Mouse (Mus musculus): ENCODE results near the gene 4931414P19Rik.

4931414P19Rik gene

DNA sequence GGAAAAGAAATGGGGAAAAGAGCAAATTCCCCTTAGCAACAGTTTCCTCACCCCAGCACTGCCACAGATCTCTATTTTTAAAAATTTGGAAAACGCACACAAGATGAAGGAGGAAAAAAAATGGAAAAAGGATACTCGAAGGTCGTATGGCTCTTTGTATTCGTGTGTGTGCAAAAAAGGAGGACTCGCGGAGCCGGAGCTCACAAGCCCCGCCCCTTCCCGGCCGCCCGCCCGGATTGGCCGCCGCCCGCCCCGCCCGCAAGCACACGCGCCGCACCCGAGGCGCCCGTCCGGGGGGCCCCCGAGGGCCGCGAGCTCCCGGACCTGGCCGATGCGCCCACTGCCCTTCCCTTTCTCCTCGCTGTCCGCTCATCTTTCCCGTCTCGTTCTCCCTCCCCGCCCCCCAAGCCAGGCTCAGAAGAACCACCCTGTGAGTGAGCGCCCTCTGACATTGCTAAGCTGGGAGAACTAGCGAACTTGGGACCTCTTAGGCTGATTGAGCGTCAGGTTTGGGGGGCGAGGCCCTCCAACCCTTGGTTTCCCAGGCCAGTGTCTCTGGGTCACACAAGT lies at the start of gene 4931414P19Rik:
Gene 4931414P19Rik (minus strand): TSS at position 242 of the 570 bp plus-strand sequence.
- POLR2A ChIA-PET = interaction anchor here in 3 of 4 experiments (0.6 to 67.6 kb wide), 35 partner anchors 9 to 211 kb away, joined by 3 to 2028 read pairs (median 4); partner anchors contain the start of genes Ajuba (in 3 of the 3), Psmb5 (in 3 of the 3), 1700123O20Rik (in 2 of the 3) and Haus4 (in 2 of the 3)
- CTCF ChIA-PET = interaction anchor here (0.6 to 1.4 kb wide), 13 partner anchors 10 to 80 kb away, joined by 3 to 9 read pairs (median 3); partner anchors contain the start of genes 1700123O20Rik (in 1 of the 4) and Cdh24 (in 1 of the 4)

DNA sequence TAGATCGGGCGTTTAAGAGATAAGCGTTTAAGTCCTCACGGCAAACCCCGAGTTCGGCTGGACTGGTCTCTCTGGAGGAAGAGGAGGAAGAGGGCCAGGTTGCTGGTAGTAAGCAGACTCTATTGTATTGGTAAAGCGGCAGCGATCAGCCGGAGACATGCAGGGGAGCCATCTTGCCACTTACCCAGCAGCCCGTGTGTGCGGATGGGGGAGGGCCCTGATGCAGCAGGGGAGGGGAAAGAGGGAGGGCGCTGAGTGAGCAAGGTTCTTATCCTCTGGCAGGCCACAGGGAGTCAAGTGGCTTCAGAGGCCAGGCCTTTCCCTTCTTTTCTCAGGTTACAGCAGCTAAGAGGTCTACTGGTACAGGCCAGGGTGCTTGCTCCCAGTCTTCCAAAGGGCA lies 47.7 kb upstream of the 4931414P19Rik start:
- CTCF ChIA-PET = interaction anchor here in 2 of 4 experiments (0.6 to 5.9 kb wide), 7 partner anchors 10 to 81 kb away, joined by 3 to 77 read pairs (median 3); partner anchors contain the start of genes Cdh24 (in 2 of the 2) and Gm17606 (in 2 of the 2)
- POLR2A ChIA-PET = interaction anchor here (0.7 to 4.0 kb wide), 22 partner anchors 10 to 170 kb away, joined by 3 to 38 read pairs (median 4); partner anchors contain the start of genes 1700123O20Rik (in 3 of the 4), Acin1 (in 3 of the 4), Cdh24 (in 2 of the 4) and 4931414P19Rik (in 1 of the 4)

DNA sequence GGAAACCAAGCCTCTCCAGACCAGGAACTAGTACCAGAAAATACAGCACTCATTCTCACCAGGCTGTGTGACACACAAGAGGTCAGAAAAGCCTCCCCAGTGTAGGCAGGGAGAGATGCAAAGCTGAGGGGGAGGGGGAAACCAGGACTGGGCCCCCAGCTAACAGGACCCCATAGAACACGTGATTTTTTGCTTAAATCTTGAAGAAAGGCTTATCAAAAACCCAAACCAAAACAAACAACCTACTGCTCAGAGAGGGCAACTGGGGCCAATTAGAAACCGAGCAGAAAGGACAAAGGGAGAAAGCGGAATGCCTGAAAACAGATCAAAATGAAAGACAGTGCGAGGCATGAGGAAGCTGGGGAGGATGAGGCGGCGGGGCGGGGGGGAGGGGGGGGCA lies 47.0 kb upstream of the 4931414P19Rik start:
- ChIA-PET POLR2A (interaction anchor here (0.6 to 4.0 kb wide), 12 partner anchors 10 to 235 kb away, joined by 3 to 38 read pairs (median 4); partner anchors contain the start of genes Cdh24 (in 2 of the 4), 1700123O20Rik (in 1 of the 4), Acin1 (in 1 of the 4) and Gm17606 (in 1 of the 4)), CTCF (interaction anchor here in 3 of 4 experiments (0.6 to 5.9 kb wide), 7 partner anchors 11 to 469 kb away, joined by 3 to 77 read pairs (median 4); partner anchors contain the start of genes Cdh24 (in 2 of the 3) and Gm17606 (in 2 of the 3))

DNA sequence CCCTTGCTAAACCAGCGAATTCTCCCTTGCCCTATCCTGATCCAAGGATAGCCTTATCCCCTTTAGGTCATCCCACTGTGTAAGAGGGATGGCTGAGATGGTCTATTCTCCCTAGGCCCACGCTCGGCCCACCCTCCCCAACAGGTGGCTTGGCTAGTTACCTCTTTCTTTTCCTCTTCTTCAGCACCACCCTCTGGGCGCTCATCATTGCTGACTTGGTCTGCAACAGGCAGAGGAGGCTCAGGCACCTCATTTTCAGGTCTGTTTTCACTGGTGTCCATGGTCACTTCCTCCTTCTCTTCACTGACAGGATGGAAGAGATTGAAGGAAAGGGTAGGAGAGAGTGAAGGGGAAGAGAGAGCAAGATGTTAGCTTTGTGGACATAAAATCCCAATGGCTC lies 45.8 kb upstream of the 4931414P19Rik start:
- ChIA-PET CTCF (interaction anchor here (0.6 to 5.9 kb wide), 123 partner anchors 8 to 941 kb away, joined by 3 to 77 read pairs (median 4); partner anchors contain the start of genes 1700123O20Rik (in 4 of the 4), Cdh24 (in 4 of the 4), 4931414P19Rik (in 2 of the 4) and Acin1 (in 2 of the 4)), POLR2A (interaction anchor here (0.6 to 5.5 kb wide), 40 partner anchors 8 to 228 kb away, joined by 3 to 38 read pairs (median 4); partner anchors contain the start of genes Cdh24 (in 4 of the 4), 1700123O20Rik (in 3 of the 4), Acin1 (in 2 of the 4) and Haus4 (in 2 of the 4))

DNA sequence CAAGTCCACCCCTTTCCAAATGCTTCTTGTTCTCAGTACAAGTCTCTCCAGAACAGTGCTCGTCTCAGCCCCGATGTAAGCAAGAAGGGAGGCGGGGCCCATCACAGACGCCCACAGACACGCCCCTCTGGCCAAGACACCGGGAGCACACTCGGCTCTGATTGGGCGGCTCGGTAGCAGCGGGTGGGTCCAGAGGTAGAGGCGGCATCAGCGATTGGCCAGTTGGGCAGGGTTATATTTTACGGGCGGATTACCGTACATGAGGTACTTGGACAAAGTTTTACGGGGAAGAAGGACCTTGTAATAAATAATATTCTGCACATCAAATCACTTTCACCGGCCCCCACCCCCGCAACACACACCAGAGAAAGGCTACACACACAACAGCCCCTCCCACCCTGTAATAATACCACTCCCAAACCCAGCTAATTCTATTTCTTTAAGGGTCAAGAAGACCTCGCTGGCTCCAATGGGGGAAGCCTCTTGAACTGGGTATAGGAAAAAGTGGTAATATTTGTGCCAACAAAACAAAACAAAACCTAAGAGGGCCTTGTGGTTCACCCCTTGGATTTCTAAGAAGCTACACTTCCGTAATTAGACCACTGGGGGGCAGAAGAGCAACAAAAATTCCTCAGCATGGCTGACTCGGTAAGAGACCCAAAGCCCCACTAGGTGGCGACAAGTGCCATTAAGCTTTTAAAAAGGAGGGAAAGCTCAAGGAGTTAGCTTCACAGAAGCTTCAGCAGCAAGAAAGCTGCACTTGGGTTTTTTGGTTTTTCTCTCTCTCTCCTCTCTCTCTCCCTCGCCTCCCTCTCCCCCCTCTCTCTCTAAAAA lies 45.0 kb upstream of the 4931414P19Rik start:
- POLR2A ChIA-PET = interaction anchor here (0.6 to 5.5 kb wide), 46 partner anchors 9 to 227 kb away, joined by 3 to 38 read pairs (median 4); partner anchors contain the start of genes 1700123O20Rik (in 4 of the 4), Cdh24 (in 4 of the 4), Acin1 (in 2 of the 4) and Haus4 (in 2 of the 4)
- CTCF ChIA-PET = interaction anchor here (0.6 to 5.9 kb wide), 129 partner anchors 9 to 942 kb away, joined by 3 to 77 read pairs (median 4); partner anchors contain the start of genes 1700123O20Rik (in 4 of the 4), Cdh24 (in 4 of the 4), 4931414P19Rik (in 2 of the 4) and Acin1 (in 2 of the 4)

DNA sequence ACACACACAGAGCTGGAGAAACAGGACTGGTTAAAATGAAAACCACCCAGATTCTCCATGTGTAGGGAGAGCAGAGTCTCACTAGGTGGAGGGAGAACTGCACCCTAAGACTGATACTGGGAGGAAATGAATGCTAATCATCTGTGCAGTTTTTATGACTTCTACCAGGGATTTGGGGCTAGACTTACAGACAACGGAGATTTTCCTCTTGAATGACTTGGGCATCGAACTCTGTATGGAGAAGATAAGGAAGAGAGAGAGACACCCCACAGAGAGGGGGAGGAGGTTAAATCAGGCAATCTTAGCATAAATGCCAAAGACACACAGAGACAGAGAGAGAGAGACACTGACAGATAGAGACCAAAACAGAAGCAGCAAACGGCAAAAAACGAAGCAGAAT lies 42.1 kb upstream of the 4931414P19Rik start:
- CTCF ChIA-PET = interaction anchor here (0.6 to 1.9 kb wide), 7 partner anchors 9 to 1559 kb away, joined by 3 to 5 read pairs (median 3); no protein-coding TSS in a partner anchor
- POLR2A ChIA-PET = interaction anchor here in 2 of 4 experiments (1.1 to 5.5 kb wide), 4 partner anchors 11 to 76 kb away, joined by 4 to 28 read pairs (median 10); partner anchors contain the start of genes 1700123O20Rik (in 1 of the 2) and Acin1 (in 1 of the 2)

DNA sequence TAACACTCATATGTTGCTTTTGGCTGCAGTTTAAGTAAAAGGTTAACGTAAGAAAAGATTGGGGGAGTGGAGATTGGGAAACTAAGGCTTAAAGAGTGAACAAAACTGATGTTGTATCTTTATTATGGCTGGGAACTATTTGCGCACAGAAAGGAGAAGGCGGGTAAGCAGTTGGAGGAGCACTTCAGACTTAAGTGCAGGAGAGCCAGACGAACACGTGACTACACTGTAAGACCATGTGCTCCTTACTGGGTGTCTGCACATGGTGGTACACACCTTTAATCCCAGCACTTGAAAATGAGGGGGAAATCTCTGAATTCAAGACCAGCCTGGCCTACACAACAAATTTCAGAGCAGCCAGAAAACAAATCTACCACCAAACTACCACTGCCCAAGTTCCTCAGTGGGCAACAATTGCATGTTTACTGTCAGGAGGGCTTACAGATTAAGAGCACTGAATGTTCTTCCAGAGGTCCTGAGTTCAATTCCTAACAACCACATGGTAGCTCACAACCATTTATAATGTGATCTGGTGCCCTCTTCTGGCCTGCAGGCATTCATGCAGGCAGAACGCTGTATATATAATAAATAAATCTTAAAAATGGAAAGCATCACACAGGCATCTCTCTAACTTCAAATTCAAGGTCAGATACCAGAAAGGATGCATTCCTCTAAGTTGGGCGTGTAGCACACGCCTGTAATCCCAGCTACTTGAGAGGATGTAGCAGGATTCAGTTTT lies 41.3 kb upstream of the 4931414P19Rik start:
- ChIA-PET CTCF (interaction anchor here in 3 of 4 experiments (0.5 to 1.9 kb wide), 12 partner anchors 8 to 1560 kb away, joined by 3 to 5 read pairs (median 3); no protein-coding TSS in a partner anchor), POLR2A (interaction anchor here in 2 of 4 experiments (0.7 to 5.5 kb wide), 6 partner anchors 10 to 92 kb away, joined by 3 to 28 read pairs (median 3); no protein-coding TSS in a partner anchor)

DNA sequence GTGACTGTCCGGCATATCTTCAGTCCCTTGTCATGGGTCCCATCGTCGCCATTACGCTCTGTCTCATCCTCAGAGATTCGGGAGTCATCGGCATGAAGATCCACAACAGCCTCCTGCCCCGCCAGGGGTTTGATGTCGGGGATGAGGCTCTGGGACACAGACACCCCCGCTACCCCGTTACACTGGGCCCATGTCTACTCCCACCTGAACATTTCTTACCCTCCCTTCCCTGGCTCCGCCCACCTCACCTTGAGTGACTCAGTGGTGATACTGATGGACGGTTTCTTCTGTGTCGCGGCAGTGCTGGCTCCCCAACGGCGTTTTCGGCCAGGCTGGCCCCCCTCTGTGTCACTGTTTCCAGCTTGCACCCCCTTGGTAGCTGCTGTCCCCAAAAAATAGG lies 40.7 kb upstream of the 4931414P19Rik start:
- POLR2A ChIA-PET = interaction anchor here in 3 of 4 experiments (0.6 to 2.9 kb wide), 9 partner anchors 10 to 233 kb away, joined by 3 to 13 read pairs (median 3); no protein-coding TSS in a partner anchor
- CTCF ChIA-PET = interaction anchor here in 2 of 4 experiments (0.9 to 1.9 kb wide), 5 partner anchors 9 to 118 kb away, joined by 3 to 5 read pairs (median 4); no protein-coding TSS in a partner anchor

DNA sequence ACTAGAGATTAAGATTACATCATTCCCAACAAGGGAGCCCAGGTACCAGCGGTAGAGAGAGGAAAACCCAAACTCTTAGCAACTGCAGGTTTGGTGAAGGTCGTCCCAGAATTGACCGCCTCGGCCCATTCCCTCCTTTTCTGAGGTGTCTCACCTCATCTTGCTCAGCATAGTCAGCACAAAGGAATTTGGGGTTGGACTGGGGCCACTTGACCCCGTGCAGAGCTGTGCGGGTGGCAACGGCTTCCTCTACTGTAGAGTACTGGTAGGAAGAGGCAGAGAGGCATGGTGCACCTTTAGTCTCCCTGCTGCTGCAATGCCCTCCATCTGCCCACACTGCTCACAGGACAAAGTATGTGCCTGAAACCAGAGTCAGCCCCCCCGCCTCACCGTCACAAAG lies 38.5 kb upstream of the 4931414P19Rik start:
- CTCF ChIA-PET = interaction anchor here in 2 of 4 experiments (0.7 to 4.2 kb wide), 7 partner anchors 8 to 120 kb away, joined by 4 to 77 read pairs (median 4); no protein-coding TSS in a partner anchor

DNA sequence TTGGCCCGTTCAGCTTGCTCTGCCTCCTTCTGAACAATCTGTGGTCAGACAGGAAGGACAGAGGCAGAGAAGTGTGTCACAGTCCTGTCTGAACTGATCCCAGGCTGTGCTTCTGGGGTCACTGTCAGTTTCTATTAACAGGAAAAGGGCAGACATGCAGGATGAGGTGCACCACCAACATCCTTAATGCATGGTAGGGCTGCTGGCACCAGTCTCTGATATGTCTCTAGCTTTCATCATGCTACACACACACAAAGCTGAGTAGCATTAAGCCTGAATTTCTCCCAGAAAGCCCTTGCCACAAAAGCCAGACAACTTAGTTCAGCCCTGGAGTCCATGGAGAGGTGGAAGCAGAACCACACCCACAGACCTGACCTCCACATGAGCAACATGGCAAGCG lies 37.2 kb upstream of the 4931414P19Rik start:
- ChIA-PET POLR2A (interaction anchor here (0.7 to 3.6 kb wide), 29 partner anchors 8 to 230 kb away, joined by 3 to 38 read pairs (median 5); partner anchors contain the start of genes Psmb5 (in 2 of the 4), 1700123O20Rik (in 1 of the 4), Acin1 (in 1 of the 4) and Haus4 (in 1 of the 4)), CTCF (interaction anchor here (0.6 to 4.2 kb wide), 22 partner anchors 8 to 415 kb away, joined by 3 to 77 read pairs (median 4); partner anchors contain the start of gene Haus4 (in 1 of the 4))

More for the DNA sequence above, 38.5 kb upstream of the 4931414P19Rik start:
- POLR2A ChIA-PET = interaction anchor here in 3 of 4 experiments (0.6 to 3.6 kb wide), 12 partner anchors 9 to 361 kb away, joined by 3 to 21 read pairs (median 5); partner anchors contain the start of genes 1700123O20Rik (in 1 of the 3), Acin1 (in 1 of the 3) and Psmb5 (in 1 of the 3)

DNA sequence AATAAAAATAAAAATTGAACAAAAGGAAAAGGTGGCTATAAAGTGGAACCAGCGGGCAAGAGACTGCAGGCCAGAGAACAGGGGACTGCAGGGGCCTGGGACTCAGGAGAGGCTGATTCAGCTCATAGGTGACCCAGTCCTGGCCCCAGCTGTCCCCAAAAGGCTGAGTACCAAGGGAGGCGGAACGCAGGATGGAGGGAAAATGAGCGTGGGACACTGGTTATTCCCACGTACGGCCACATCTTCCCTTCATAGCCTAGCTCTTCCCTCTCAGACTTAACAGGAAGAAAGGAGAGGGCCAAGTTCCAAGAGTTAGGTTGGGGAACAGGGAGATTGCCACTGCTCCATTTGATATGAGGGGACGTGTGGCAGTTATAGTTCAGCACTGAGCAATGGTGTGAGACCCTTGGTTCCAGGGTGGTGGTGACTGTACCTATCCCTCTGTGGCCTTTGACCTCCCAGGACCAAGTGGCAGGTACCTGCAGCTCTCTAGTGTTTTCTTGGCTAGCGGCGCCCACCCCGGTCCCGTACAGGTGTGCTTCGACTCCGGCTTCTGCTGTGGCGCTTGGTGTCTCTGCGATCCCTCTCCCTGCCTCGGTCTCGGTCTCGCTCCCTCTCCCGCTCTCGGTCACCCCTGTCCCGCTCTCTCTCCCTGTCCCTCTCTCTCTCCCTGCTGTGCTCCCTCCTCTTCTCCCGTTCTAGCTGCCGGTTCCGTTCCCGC lies 36.6 kb upstream of the 4931414P19Rik start:
- POLR2A ChIA-PET = interaction anchor here (0.6 to 3.6 kb wide), 44 partner anchors 8 to 408 kb away, joined by 3 to 38 read pairs (median 4); partner anchors contain the start of genes Acin1 (in 2 of the 4), Haus4 (in 2 of the 4), Psmb5 (in 2 of the 4) and 1700123O20Rik (in 1 of the 4)
- CTCF ChIA-PET = interaction anchor here (0.6 to 4.2 kb wide), 48 partner anchors 8 to 950 kb away, joined by 3 to 77 read pairs (median 4); partner anchors contain the start of genes Psmb5 (in 2 of the 4), 1700123O20Rik (in 1 of the 4), 4931414P19Rik (in 1 of the 4) and Cebpe (in 1 of the 4)

DNA sequence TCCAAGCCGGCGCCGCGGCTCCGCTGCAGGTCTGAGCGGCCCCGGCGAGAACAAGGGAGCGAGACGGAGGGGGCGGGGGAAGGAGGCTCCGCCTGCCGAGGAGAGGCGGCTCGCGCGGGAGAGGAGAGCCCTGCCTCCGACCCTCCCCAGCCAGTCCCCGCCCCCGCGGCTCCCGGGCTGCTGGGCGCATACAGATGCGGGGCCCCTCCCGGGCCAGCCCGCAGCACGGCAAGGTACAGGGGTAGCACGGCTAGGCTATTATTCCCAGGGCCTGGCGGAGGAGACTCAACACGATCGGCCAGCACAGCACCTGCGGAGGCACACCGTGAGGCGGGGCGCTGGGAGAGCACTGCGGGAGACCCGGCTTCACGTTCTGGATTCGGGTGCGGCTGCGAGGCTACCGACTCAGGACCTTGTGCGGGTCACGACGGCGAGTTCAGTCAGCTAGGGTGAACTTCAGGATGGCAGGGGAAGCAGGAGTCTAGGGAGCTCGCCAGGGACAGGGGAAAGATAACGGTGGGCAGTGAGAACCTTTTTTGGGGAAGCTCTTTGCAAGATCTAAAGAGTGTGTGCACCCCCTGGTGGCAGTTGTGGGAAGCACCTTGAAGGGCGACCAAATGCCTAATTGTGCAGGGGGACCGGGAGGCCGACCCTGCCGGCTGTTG lies 35.6 kb upstream of the 4931414P19Rik start, which contains the start of gene Cdh24:
Gene Cdh24 (minus strand): TSS at position 60 of the 665 bp plus-strand sequence.
- POLR2A ChIA-PET = interaction anchor here (0.6 to 3.6 kb wide), 45 partner anchors 9 to 407 kb away, joined by 3 to 38 read pairs (median 4); partner anchors contain the start of genes Acin1 (in 2 of the 4), Haus4 (in 2 of the 4), Psmb5 (in 2 of the 4) and 1700123O20Rik (in 1 of the 4)
- CTCF ChIA-PET = interaction anchor here (0.5 to 4.2 kb wide), 57 partner anchors 9 to 1673 kb away, joined by 3 to 77 read pairs (median 4); partner anchors contain the start of genes 1700123O20Rik (in 2 of the 4), Psmb5 (in 2 of the 4), 4931414P19Rik (in 1 of the 4) and Acin1 (in 1 of the 4)

DNA sequence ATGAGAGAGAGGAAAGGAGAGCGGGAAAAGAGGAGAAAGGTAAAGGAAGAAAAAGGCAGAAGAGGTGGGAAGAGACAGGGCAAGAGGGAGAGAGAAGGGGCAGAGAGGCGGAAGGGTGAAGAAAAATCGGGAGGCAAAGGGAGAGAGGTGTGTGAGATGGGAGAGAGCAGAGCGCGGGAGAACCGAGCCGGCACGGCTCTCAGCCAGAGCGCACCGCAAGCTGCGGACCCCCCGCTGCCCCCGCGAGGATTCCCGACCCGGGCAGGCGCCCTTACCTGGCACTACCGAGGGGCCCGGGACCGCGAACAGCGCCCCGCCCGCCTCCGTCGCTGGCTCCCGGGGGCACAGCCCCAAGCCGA lies 35.1 kb upstream of the 4931414P19Rik start, which contains the start of gene Gm17606:
Gene Gm17606 (plus strand): TSS at position 7 of the 359 bp plus-strand sequence.
- ChIA-PET POLR2A (interaction anchor here in 3 of 4 experiments (0.6 to 3.6 kb wide), 14 partner anchors 10 to 162 kb away, joined by 3 to 38 read pairs (median 5); partner anchors contain the start of genes Psmb5 (in 2 of the 3), 1700123O20Rik (in 1 of the 3), Acin1 (in 1 of the 3) and Haus4 (in 1 of the 3)), CTCF (interaction anchor here in 3 of 4 experiments (0.6 to 4.2 kb wide), 18 partner anchors 8 to 1673 kb away, joined by 3 to 77 read pairs (median 4); partner anchors contain the start of genes 1700123O20Rik (in 1 of the 3) and Haus4 (in 1 of the 3))

DNA sequence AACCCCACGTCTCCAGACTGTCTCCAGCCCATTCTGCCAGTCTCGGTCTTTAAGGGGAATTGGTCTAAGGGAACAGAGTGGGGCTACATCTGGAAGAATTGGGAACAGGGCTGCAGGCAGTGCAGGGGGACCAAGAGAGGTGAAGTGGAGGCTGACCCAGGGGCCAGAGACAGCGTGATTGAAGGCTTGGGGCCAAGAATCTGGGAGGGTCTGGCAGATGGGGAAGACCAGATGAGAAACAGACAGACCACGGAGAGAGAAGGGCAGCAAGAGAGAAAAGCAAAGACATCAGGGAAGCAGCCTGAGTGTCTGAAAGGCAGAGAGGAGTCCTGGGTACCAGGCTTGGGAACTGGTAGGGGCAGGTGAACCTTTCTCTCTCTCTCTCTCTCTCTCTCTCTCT lies 34.3 kb upstream of the 4931414P19Rik start:
- POLR2A ChIA-PET = interaction anchor here in 2 of 4 experiments (1.7 to 3.5 kb wide), 5 partner anchors 11 to 67 kb away, joined by 4 to 38 read pairs (median 9); partner anchors contain the start of gene Psmb5 (in 2 of the 2)
- CTCF ChIA-PET = interaction anchor here in 2 of 4 experiments (0.7 to 4.2 kb wide), 4 partner anchors 12 to 71 kb away, joined by 3 to 77 read pairs (median 3); no protein-coding TSS in a partner anchor
